Mouse (Mus musculus): ENCODE measurements around the gene Art2b. TPM values are rescaled to one million over a fixed set of nuclear protein-coding genes. Genes with fewer than 3 reads are reported as not detected.

Art2b gene
- polyA plus RNA-seq, 1 experiment = not detected

DNA sequence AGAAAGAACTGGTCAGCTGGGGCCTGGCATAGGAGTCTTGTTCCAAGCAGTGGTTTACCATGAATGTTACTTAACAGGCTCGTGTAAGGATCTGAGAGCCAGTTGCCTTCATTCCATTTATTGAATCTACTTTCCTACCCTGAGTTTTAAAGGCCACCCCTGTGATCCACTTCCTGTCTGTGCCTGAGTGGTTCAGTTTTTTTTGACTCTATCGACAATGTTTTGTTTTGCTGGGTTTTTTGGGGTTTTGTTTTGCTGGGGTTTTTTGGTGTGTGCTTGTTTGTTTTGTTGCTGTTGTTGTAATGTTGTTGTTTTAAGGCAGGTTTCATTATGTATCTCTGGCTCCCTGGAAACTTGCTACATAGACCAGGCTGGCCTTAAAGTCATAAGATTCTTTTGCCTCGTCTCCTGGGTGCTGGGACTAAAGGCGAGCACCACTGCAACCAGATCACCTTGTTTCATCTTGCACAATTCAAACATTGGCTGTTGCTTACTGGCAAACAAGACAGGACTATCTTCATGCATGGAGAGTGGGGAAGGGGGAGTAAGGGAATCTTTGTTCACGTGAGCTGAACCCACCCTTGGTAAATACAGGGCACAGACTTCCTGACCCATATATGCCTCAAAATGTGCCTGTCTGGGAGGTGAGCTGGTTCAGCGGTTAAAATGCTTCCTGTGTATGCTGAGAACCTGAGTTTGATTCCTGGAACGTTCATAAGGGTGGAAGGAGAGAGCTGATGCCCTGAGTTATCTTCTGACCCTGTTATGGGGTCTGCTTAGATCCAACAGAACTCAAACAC is 34.5 kb downstream of the Art2b start:
- Histone ChIP-seq H3K4me2 (ENCODE audit: low read depth) (no peak overlapping the region), H3ac (ENCODE audit: control insufficient read depth, insufficient read length) (no peak overlapping the region), H3K36me3 (ENCODE audit: control insufficient read depth, insufficient read depth) (no peaks in the 10 kb centered on the region), H3K4me3 (no peak overlapping the region), H3K79me2 (ENCODE audit: control insufficient read depth, insufficient read depth) (no peaks in the 10 kb centered on the region), H3K27me3 (ENCODE audit: control insufficient read depth, insufficient read depth, insufficient read length) (no peaks in the 10 kb centered on the region)
- no peak for TF ChIP-seq REST (IDR thresholded peaks at IDR 0.05; ENCODE audit: insufficient read depth, insufficient read length)
- TF ChIP-seq MYOG (IDR thresholded peaks at IDR 0.05; ENCODE audit: control insufficient read depth in 1 of 3, insufficient read depth in 1 of 3, insufficient read length in 2 of 3, low read depth in 2 of 3) = no peak
- TF ChIP-seq MAX (IDR thresholded peaks at IDR 0.05; ENCODE audit: low read depth) = no peak
- no peak for TF ChIP-seq TCF12 (IDR thresholded peaks at IDR 0.05; ENCODE audit: insufficient read depth, poor library complexity, severe bottlenecking)

DNA sequence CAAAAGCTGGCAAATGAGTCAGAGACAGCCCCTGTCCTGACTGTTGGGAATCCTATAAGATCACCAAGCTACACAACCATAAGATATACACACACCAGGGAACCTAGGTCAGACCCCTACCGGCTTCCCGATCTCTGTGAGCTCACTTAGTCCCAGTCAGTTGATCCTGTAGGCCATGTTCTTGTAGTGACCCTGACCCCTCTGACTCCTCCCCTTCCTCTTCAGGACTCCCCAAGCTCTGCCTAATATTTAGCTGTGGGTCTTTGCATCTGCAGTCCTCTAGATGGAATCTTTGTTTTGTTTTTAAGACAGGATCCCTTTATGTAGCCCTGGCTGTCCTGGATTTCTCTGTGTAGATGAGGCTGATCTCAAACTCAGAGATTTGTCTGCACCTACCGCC is 36.1 kb downstream of the Art2b start:
- H3ac ChIP-seq (ENCODE audit: control insufficient read depth, insufficient read length) = no peak overlapping the region
- TF ChIP-seq TCF12 (IDR thresholded peaks at IDR 0.05; ENCODE audit: insufficient read depth, poor library complexity, severe bottlenecking) (no peak), USF1 (IDR thresholded peaks at IDR 0.05; ENCODE audit: low read depth) (no peak), POLR2A (IDR thresholded peaks at IDR 0.05; ENCODE audit: insufficient read length, low read depth) (no peak), E2F4 (IDR thresholded peaks at IDR 0.05; ENCODE audit: insufficient read depth) (no peak), REST (IDR thresholded peaks at IDR 0.05; ENCODE audit: insufficient read depth, insufficient read length) (no peak), POLR2AphosphoS2 (IDR thresholded peaks at IDR 0.05; ENCODE audit: insufficient read length, low read depth) (no peak), MAX (IDR thresholded peaks at IDR 0.05; ENCODE audit: low read depth) (no peak), CEBPB (IDR thresholded peaks at IDR 0.05; ENCODE audit: insufficient read depth, poor library complexity, severe bottlenecking) (no peak), SRF (IDR thresholded peaks at IDR 0.05; ENCODE audit: control insufficient read depth, insufficient read length, low read depth) (no peak), MYOG (IDR thresholded peaks at IDR 0.05; ENCODE audit: control insufficient read depth in 1 of 3, insufficient read depth in 1 of 3, insufficient read length in 2 of 3, low read depth in 2 of 3) (no peak), MYOD1 (IDR thresholded peaks at IDR 0.05; ENCODE audit: control insufficient read depth in 1 of 3, insufficient read length in 2 of 3, low read depth in 2 of 3) (no peak), TCF3 (IDR thresholded peaks at IDR 0.05; ENCODE audit: insufficient read length, low read depth) (no peak)
- H3K4me2 ChIP-seq (ENCODE audit: low read depth) = no peak overlapping the region
- H3K4me3 ChIP-seq = no peak overlapping the region
- no peaks in the 10 kb centered on the region for H3K36me3 ChIP-seq (ENCODE audit: control insufficient read depth, insufficient read depth)
- no peaks in the 10 kb centered on the region for H3K27me3 ChIP-seq (ENCODE audit: control insufficient read depth, insufficient read depth, insufficient read length)
- no peaks in the 10 kb centered on the region for H3K79me2 ChIP-seq (ENCODE audit: control insufficient read depth, insufficient read depth)

DNA sequence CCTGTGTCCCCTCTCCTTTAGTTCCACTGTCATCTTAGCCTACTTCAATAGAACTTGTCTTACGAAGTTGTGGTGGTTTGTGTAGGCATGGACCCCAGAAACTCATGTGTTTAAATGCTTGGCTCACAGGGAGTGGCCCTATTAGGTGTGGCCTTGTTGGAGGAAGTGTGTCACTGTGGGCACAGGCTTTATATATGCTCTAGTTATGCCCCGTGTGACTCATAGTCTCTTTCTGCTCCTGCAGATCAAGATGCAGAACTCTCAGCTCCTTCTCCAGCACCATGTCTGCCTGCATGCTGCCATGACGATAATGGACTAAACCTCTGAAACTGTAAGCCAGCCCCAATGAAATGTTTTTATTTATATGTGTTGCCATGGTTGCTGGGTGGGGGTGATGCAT is 37.7 kb downstream of the Art2b start:
- Histone ChIP-seq H3K4me2 (ENCODE audit: low read depth) (no peak overlapping the region), H3K79me2 (ENCODE audit: control insufficient read depth, insufficient read depth) (no peaks in the 10 kb centered on the region), H3K36me3 (ENCODE audit: control insufficient read depth, insufficient read depth) (no peaks in the 10 kb centered on the region), H3K4me3 (no peak overlapping the region), H3ac (ENCODE audit: control insufficient read depth, insufficient read length) (no peak overlapping the region), H3K27me3 (ENCODE audit: control insufficient read depth, insufficient read depth, insufficient read length) (peaks cover 8% of the 10 kb centered on the region)
- TF ChIP-seq USF1 (IDR thresholded peaks at IDR 0.05; ENCODE audit: low read depth) (no peak), POLR2AphosphoS2 (IDR thresholded peaks at IDR 0.05; ENCODE audit: insufficient read length, low read depth) (no peak), MAX (IDR thresholded peaks at IDR 0.05; ENCODE audit: low read depth) (no peak), TCF12 (IDR thresholded peaks at IDR 0.05; ENCODE audit: insufficient read depth, poor library complexity, severe bottlenecking) (no peak), REST (IDR thresholded peaks at IDR 0.05; ENCODE audit: insufficient read depth, insufficient read length) (no peak), SRF (IDR thresholded peaks at IDR 0.05; ENCODE audit: control insufficient read depth, insufficient read length, low read depth) (no peak), MYOD1 (IDR thresholded peaks at IDR 0.05; ENCODE audit: control insufficient read depth in 1 of 3, insufficient read length in 2 of 3, low read depth in 2 of 3) (no peak)

DNA sequence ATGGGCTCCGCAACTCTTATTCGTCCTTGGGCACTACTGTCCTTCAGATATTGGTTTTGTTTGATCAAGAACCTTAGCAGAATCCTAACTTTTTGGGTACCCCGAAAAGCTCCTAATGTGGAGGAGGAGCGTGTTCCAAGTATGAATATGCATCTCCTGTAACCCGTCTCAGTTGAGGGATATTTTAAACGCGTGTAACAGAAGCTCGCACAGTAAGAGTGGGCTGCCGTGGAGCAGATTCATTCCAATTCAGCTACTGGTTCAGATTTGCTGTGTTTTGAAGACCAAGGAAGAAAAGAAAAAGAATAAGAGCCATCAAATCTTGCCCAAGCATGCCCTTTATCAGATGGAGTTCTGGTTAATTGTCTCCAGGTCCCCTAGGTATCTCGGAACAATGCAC is 43.7 kb downstream of the Art2b start:
- Histone ChIP-seq H3K27me3 (ENCODE audit: control insufficient read depth, insufficient read depth, insufficient read length) (peaks cover 8% of the 10 kb centered on the region), H3K4me2 (ENCODE audit: low read depth) (no peak overlapping the region), H3K36me3 (ENCODE audit: control insufficient read depth, insufficient read depth) (no peaks in the 10 kb centered on the region), H3K4me3 (no peak overlapping the region), H3K79me2 (ENCODE audit: control insufficient read depth, insufficient read depth) (no peaks in the 10 kb centered on the region), H3ac (ENCODE audit: control insufficient read depth, insufficient read length) (no peak overlapping the region)
- no peak for TF ChIP-seq MYOD1 (IDR thresholded peaks at IDR 0.05; ENCODE audit: control insufficient read depth in 1 of 3, insufficient read length in 2 of 3, low read depth in 2 of 3)
- no peak for TF ChIP-seq TCF3 (IDR thresholded peaks at IDR 0.05; ENCODE audit: insufficient read length, low read depth)
- TF ChIP-seq SRF (IDR thresholded peaks at IDR 0.05; ENCODE audit: control insufficient read depth, insufficient read length, low read depth) = no peak
- TF ChIP-seq REST (IDR thresholded peaks at IDR 0.05; ENCODE audit: insufficient read depth, insufficient read length) = no peak
- TF ChIP-seq MYOG (IDR thresholded peaks at IDR 0.05; ENCODE audit: control insufficient read depth in 1 of 3, insufficient read depth in 1 of 3, insufficient read length in 2 of 3, low read depth in 2 of 3) = no peak
- no peak for TF ChIP-seq TCF12 (IDR thresholded peaks at IDR 0.05; ENCODE audit: insufficient read depth, poor library complexity, severe bottlenecking)
- TF ChIP-seq CEBPB (IDR thresholded peaks at IDR 0.05; ENCODE audit: insufficient read depth, poor library complexity, severe bottlenecking) = no peak

DNA sequence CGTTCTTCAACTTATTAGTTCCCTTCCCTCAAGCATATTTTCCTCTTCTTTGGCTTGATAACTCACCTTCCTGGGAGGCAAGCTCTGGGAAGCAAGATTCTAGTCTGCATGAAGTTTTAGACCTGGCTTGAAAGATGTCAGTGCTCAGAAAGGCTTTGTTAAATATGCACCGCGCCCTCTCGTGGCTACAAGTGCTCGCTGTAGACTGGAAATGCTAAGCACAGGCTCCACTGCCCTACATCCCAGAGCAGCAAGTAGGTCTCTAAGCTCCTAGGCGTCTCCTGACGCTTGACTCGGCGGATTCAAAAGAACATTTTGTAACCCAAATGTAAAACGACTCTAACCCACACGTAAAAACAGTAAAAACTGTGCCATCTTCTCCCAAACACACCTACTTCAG is 44.3 kb downstream of the Art2b start:
- Histone ChIP-seq H3K27me3 (ENCODE audit: control insufficient read depth, insufficient read depth, insufficient read length) (peaks cover 8% of the 10 kb centered on the region), H3K4me2 (ENCODE audit: low read depth) (no peak overlapping the region), H3K79me2 (ENCODE audit: control insufficient read depth, insufficient read depth) (no peaks in the 10 kb centered on the region), H3K36me3 (ENCODE audit: control insufficient read depth, insufficient read depth) (no peaks in the 10 kb centered on the region), H3K4me3 (no peak overlapping the region), H3ac (ENCODE audit: control insufficient read depth, insufficient read length) (no peak overlapping the region)
- TF ChIP-seq MYOD1 (IDR thresholded peaks at IDR 0.05; ENCODE audit: control insufficient read depth in 1 of 3, insufficient read length in 2 of 3, low read depth in 2 of 3) = no peak
- no peak for TF ChIP-seq MAX (IDR thresholded peaks at IDR 0.05; ENCODE audit: low read depth)
- TF ChIP-seq USF1 (IDR thresholded peaks at IDR 0.05; ENCODE audit: low read depth) = no peak
- no peak for TF ChIP-seq SRF (IDR thresholded peaks at IDR 0.05; ENCODE audit: control insufficient read depth, insufficient read length, low read depth)
- TF ChIP-seq POLR2A (IDR thresholded peaks at IDR 0.05; ENCODE audit: insufficient read length, low read depth) = no peak
